Mouse (Mus musculus) liver, adult 2 months (tissue): ENCODE measurements around the gene Ltb4r2.

Experiments used
- CTCF ChIP-seq: fragments of 200-500 bp; IDR thresholded peaks from 2 replicates; pipeline ENCODE4 v1.5.1; 2011; ENCODE audit warnings: low read depth, low read length, control low read depth
- POLR2A ChIP-seq: fragments of 200-500 bp; IDR thresholded peaks from 2 replicates; pipeline ENCODE4 v1.6.1; 2011; ENCODE audit warnings: low read length, control low read depth; ENCODE audit not compliant: insufficient read depth; ENCODE audit errors: extremely low read depth

DNA sequence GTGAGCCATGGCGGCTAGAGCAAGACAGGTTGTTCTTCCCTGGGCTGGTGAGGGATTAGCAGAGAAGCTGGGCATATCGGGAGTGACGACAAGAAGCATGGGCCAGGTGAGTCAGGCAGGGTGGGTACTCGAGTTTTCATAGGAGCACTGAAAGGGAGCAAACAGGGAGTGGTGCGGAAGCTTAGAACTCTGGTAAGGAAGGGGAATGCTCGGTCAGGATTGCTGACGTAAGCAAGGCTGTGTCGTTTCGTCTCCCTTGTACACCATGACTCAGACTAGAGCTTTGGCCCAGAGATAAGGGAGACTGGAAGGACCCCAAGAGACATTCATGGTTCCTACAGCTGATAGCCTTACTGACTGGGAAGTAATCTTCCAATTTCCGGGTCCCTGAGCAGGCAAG is 27.3 kb upstream of the Ltb4r2 start:
- TF ChIP-seq CTCF (no peak), POLR2A (no peak)
